In genomic region chr2:152193346-152193710, GRCm38 (mm10) we compare ENCODE assay signal across 25 mouse cellular contexts. TPM values are rescaled to one million over a fixed set of nuclear protein-coding genes. Genes with fewer than 3 reads are reported as not detected.
"Had no signal": no experiment of that assay in that cellular context is flagged by ENCODE, and none has a peak within 500 bp of the region (broad histone marks: within the 10 kb centered on the region; RNA-seq: fewer than 3 reads in every experiment).

No protein-coding gene starts in this region.

- H3K9ac ChIP-seq: heart, embryonic 12.5 days; hindbrain, embryonic 12.5 days; hindbrain, embryonic 14.5 days; intestine, embryonic 15.5 days; limb, embryonic 13.5 days; limb, embryonic 15.5 days; liver, embryonic 12.5 days; liver, embryonic 14.5 days had no signal

- H3K4me3 ChIP-seq: heart, adult 2 months; heart, embryonic 10.5 days; heart, embryonic 12.5 days; hindbrain, embryonic 10.5 days; hindbrain, embryonic 12.5 days; intestine, embryonic 15.5 days; limb, embryonic 13.5 days; limb, embryonic 15.5 days; liver, embryonic 12.5 days had no signal

- H3K4me1 ChIP-seq: intestine, embryonic 15.5 days; limb, embryonic 15.5 days had no signal

- DNase-seq: gastrocnemius, postnatal 10 days; gastrocnemius, postnatal 25 days; heart, adult 2 months; heart, postnatal 10 days; heart, postnatal 4 days; kidney, adult 18-20 months; kidney, adult 8-10 months; kidney, postnatal 10 days; kidney, postnatal 25 days; kidney, postnatal 4 days; layer of hippocampus, adult 9-11 months; layer of hippocampus, postnatal 36 days; left cerebral cortex, postnatal 4 days had no signal

- H3K27ac ChIP-seq: heart, adult 2 months; heart, embryonic 10.5 days; hindbrain, embryonic 10.5 days; hindbrain, embryonic 12.5 days; hindbrain, embryonic 14.5 days; intestine, embryonic 15.5 days; limb, embryonic 13.5 days; limb, embryonic 15.5 days; liver, embryonic 12.5 days; liver, embryonic 14.5 days had no signal

- H3K9me3 ChIP-seq: heart, embryonic 10.5 days; heart, embryonic 12.5 days; hindbrain, embryonic 10.5 days; hindbrain, embryonic 12.5 days; intestine, embryonic 15.5 days; limb, embryonic 13.5 days; limb, embryonic 15.5 days; liver, embryonic 12.5 days had no signal

- H3K36me3 ChIP-seq: heart, embryonic 10.5 days; heart, embryonic 12.5 days; hindbrain, embryonic 10.5 days; hindbrain, embryonic 12.5 days; intestine, embryonic 15.5 days; limb, embryonic 13.5 days; limb, embryonic 15.5 days; liver, embryonic 12.5 days had no signal

RNA-seq across cellular contexts. Expression of gene Tcf15, which starts 50.0 kb away (rescaled TPM):
- total RNA-seq: granulocyte monocyte progenitor cell, adult 5-6 weeks; liver, adult 2 months had no signal
